Mouse (Mus musculus): ENCODE measurements around the gene Asic2. TPM values are rescaled to one million over a fixed set of nuclear protein-coding genes. Genes with fewer than 3 reads are reported as not detected.

Gene Asic2
- total RNA-seq, 2 experiments from 2014 or later: 58.4 to 61.0 TPM

GRCm38 (mm10) chr11:81767781-81768180 lies 200.5 kb downstream of the Asic2 start:
- DNase-seq (ENCODE audit: extremely low spot score in 1 of 2, low spot score in 1 of 2): peak in 1 of 2 experiments; percentile 22

- DNase-seq (ENCODE audit: extremely low spot score in 1 of 2, low spot score in 1 of 2): no peak
These were observed 203.0 kb downstream of the Asic2 start for GRCm38 (mm10) chr11:81765288-81765687.

GRCm38 (mm10) chr11:81764778-81765177 lies 203.5 kb downstream of the Asic2 start:
- no peak for DNase-seq (ENCODE audit: extremely low spot score in 1 of 2, low spot score in 1 of 2)

DNA sequence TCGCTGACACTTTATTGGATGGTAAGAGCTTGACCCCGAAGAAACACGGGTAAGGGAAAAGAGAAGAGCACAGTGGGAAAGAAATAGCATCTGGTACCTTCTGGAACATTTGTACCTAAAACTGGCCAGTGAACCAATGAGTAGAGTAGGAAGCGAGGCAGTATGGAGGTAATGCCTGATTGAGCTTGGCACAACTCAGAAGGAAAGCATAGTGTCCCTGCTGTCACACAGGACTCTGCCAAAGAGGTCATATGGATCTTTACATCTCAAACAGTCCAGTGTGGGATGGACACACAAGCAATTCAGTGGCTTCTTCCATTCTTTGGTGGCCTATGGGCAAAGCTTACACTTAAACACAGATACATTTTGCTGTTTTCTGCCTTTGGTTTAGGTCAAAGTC lies 211.0 kb downstream of the Asic2 start:
- DNase-seq (ENCODE audit: extremely low spot score in 1 of 2, low spot score in 1 of 2): no peak

- no peak for DNase-seq (ENCODE audit: extremely low spot score in 1 of 2, low spot score in 1 of 2)
These were observed 217.4 kb downstream of the Asic2 start for GRCm38 (mm10) chr11:81750876-81751275.

- DNase-seq (ENCODE audit: extremely low spot score in 1 of 2, low spot score in 1 of 2): no peak
These were observed 218.2 kb downstream of the Asic2 start for GRCm38 (mm10) chr11:81750016-81750415.

DNA sequence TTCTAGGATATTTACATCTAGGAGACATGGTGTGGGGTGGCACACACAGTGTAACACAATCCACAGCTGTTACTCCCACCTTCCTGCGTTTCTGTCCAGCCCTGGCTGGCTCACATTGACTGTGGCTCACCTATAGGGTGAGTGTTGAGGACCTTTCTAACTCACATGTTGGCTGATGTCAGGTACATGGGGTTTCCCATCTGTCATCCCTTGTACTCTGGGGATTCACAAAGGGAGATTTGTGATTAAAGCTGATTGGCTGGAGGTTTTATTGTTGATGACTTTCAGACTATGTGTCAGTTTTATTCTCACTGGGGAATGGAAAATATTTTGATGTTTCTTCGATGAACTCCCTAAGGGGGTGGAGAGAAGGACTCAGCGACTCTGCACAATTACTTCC lies 229.3 kb downstream of the Asic2 start:
- no peak for DNase-seq (ENCODE audit: extremely low spot score in 1 of 2, low spot score in 1 of 2)

GRCm38 (mm10) chr11:81737777-81738176 lies 230.5 kb downstream of the Asic2 start:
- no peak for DNase-seq (ENCODE audit: extremely low spot score in 1 of 2, low spot score in 1 of 2)

DNA sequence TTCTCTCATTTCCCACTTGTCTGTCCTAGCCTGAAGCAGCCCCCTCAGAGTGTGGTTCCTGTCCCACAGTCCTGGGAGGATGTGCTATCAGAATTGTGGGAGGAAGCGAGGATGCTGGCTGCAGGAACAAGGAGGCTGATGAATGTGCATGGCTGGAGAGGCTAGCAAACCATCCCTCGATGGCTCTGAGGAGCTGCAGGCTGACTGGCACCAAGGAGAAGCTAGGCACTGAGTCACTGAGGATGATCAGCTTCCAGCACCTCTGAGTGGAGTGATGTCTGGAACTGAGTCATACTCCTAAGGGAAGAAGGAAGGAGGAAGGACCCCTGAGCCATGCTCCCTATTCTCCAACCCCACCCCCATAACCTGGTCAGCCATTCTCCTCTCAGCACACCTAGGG lies 246.2 kb downstream of the Asic2 start:
- no peak for DNase-seq (ENCODE audit: extremely low spot score in 1 of 2, low spot score in 1 of 2)

DNA sequence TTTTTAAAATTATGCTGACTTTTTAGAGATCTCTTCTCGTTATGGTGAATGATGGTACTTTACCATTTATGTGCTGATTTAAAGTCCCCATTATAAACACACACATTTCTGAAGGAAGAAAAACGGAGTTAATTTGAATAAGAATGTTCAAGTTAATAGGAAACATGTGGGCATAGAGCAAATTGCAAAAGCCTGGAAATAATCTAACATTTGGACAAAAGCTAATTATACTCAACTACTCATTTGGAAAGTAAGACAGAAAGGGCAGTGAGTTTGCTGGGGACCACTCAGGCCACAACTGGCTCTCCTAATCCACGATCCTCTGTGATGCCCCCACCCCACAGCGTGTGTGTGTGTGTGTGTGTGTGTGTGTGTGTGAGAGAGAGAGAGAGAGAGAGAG lies 253.5 kb downstream of the Asic2 start:
- no peak for DNase-seq (ENCODE audit: extremely low spot score in 1 of 2, low spot score in 1 of 2)

- no peak for DNase-seq (ENCODE audit: extremely low spot score in 1 of 2, low spot score in 1 of 2)
These were observed 261.3 kb downstream of the Asic2 start for GRCm38 (mm10) chr11:81706996-81707395.

- no peak for DNase-seq (ENCODE audit: extremely low spot score in 1 of 2, low spot score in 1 of 2)
These were observed 270.2 kb downstream of the Asic2 start for GRCm38 (mm10) chr11:81698008-81698407.

DNA sequence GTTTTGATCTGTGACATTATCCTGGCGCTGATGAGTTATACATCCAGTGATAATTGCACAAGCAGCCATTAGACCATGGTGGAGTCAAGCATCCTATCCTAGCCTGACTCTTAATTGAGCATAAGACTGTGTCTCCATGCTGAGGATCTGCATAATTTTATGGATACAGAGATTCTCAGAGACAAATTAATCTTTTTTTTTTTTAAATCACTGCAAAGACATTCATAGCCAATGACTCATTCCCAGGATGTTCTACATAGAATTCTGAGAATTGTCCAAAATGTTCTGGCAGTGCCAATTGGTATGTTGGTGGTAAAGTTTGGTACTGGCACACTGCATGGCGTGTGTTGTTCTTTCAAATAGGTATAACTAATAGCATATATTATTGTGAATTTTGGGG lies 272.8 kb downstream of the Asic2 start:
- DNase-seq (ENCODE audit: extremely low spot score in 1 of 2, low spot score in 1 of 2): no peak

- no peak for DNase-seq (ENCODE audit: extremely low spot score in 1 of 2, low spot score in 1 of 2)
These were observed 287.7 kb downstream of the Asic2 start for GRCm38 (mm10) chr11:81680511-81680910.

- DNase-seq (ENCODE audit: extremely low spot score in 1 of 2, low spot score in 1 of 2): no peak
These were observed 296.5 kb downstream of the Asic2 start for GRCm38 (mm10) chr11:81671724-81672123.

DNA sequence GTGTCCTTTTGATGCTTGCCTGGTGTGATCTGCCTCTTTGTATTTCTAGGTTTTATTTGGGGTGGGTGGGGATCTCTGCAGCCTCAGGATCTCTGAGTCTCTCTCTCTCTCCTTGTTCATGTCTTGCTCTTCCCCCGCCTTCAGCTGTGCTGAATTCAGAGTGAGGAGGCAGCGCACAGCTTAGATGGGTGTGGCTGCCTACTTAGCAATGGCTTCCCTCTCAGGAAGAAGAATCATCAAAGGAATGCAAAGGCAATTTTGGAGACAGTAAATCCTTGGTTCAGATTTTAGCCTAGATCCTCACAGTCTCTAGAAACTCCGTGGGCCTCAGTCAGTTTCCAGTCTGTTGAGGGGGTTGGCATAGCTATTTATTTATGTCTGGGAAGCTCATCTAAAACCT lies 297.8 kb downstream of the Asic2 start:
- no peak for DNase-seq (ENCODE audit: extremely low spot score in 1 of 2, low spot score in 1 of 2)

DNA sequence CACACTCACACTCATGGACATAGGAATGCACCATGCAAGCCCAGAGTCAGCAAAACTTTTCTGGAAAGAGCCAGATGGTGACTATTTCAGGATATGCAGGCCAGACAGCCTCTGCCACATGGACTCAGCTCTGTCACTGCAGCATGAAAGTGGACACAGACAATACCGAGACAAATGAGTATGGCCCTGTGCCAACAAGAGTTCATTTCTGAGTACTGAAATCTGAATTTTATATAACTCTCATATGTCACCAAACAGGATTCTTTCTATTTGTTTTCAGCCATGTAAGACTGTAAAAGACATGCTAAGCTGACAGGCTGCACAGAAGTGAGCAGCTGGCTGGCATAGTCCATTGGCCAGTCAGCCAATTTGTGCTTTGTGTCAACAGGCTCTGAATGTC lies 309.4 kb downstream of the Asic2 start:
- no peak for DNase-seq (ENCODE audit: extremely low spot score in 1 of 2, low spot score in 1 of 2)

DNA sequence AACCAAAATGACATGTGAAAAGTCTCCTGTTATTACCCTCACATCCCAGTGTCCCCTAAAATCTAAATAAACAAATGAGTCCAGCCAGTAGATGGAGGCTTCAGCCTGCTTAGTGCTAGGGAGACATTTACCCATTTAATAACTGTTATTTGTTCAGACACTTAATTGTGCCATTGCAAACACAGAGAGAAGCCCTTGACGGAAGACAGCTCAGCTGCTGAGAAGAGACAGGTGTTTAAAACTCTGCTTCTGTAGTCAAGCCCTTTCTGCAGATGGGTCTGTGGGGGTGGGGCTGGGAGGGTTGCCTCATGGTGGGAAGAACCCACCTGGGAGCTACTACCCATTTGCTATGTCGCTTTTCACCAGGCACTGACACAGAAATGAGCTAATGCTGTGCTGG lies 311.1 kb downstream of the Asic2 start:
- DNase-seq (ENCODE audit: extremely low spot score in 1 of 2, low spot score in 1 of 2): no peak

GRCm38 (mm10) chr11:81647828-81648227 lies 320.4 kb downstream of the Asic2 start:
- DNase-seq (ENCODE audit: extremely low spot score in 1 of 2, low spot score in 1 of 2): no peak

DNA sequence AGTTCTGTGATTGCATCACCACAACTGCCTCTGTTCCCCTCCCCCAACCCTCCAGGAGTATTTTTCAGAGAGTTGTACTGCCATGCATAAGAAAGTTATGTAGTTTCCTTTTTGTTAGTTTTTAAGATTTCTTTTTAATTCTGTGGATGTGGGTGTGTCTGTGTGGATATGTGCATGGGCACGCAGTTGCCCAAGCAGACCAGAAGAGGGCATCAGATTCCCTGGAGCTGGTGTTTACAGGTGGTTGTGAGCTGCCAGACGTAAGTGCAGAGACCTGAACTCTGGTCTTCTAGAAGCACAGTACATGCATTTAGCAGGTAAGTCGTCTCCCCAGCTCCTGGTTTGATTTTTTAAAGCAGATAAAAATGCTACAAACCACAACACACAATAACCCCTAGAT lies 322.7 kb downstream of the Asic2 start:
- DNase-seq (ENCODE audit: extremely low spot score in 1 of 2, low spot score in 1 of 2): no peak

GRCm38 (mm10) chr11:81636356-81636755 lies 331.9 kb downstream of the Asic2 start:
- no peak for DNase-seq (ENCODE audit: extremely low spot score in 1 of 2, low spot score in 1 of 2)

GRCm38 (mm10) chr11:81634360-81635350 lies 333.6 kb downstream of the Asic2 start:
- peak in 1 of 2 experiments; percentile 58 for DNase-seq (ENCODE audit: extremely low spot score in 1 of 2, low spot score in 1 of 2)

Measured in layer of hippocampus, postnatal 25 days (tissue).